Mouse (Mus musculus) common myeloid progenitor, adult 5-6 weeks (primary cell): ENCODE measurements around the gene Gm10912. TPM values are rescaled to one million over a fixed set of nuclear protein-coding genes. Genes with fewer than 3 reads are reported as not detected.
A peak's percentile ranks its signal among the peaks of the same experiment; 100 is the strongest.
"Not testable (repeated sequence)": the region's sequence is repeated elsewhere in the genome, so short reads cannot be mapped to it uniquely, and the experiment has no call there.

Experiments used
- ATAC-seq: replicated peaks from 2 replicates; pipeline ENCODE4 v1.8.0; 2016; ENCODE audit warnings: low read depth, mild to moderate bottlenecking, moderate TSS enrichment, inconsistent platforms; ENCODE audit not compliant: poor library complexity, severe bottlenecking
- total RNA-seq: library from RNA; stranded (forward); fragments of 200-1000, 187-1606 nt; gene quantifications from 2 replicates; pipeline ENCODE4 v1.2.3, GENCODE M21; 2017

Gm10912 gene
- total RNA-seq, 1 experiment from 2014 or later = not detected

GRCm38 (mm10) chr2:104062665-104063064, 3.0 kb upstream of the Gm10912 start:
- ATAC-seq = no peak

- ATAC-seq = no peak
These were observed 1.5 kb upstream of the Gm10912 start for GRCm38 (mm10) chr2:104064152-104064551.

DNA sequence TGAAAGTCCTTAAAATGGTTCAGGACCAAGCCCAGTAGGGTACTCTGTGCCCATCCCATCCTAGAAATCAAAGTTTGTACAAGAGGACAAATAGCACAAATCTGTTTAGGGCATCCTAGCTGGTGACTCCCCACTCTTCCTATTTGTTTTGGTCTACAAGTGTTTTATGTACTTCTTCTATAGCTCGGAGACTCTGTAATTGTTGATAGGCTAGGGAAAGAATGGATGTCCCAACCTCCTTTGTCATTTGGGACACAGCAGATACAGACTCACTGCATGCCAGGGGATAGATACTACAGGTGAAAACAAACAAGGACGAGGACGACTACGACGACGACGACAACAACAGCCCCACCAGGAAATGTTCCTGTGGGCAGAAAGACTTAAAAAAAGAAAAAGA, 2.8 kb downstream of the Gm10912 start, which contains the start of gene Gm10799:
TSS of gene Gm10799 (minus strand) at position 101 of the 400 bp plus-strand sequence.
- not testable (repeated sequence) for ATAC-seq

DNA sequence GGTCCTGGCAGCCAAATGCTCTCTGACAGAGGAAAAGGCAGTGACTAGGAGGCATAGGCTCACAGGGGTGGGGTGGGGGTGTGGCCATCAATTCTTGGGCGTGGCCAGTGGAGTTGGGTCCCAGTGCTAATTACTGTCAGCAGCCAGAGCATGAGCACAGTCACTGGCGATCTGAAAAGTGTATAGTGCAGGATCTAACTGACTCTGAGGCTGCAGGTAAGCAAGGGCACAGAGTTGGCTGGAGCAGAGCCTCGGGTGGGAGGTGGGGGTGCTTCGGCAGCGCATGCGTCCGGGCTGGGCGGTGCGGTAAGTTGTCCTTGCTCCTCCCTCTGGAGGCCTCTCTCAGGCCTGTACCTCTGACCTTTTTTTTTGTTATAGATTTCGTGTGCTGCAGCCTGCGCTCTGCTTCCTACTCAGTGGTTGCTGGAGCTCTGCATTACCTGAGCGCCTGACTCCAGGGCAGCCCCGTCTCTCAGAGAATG, 4.1 kb downstream of the Gm10912 start, which contains the start of gene Cd59b:
TSS of gene Cd59b (plus strand) at position 146 of the 482 bp plus-strand sequence.
- ATAC-seq = peak; percentile 96

DNA sequence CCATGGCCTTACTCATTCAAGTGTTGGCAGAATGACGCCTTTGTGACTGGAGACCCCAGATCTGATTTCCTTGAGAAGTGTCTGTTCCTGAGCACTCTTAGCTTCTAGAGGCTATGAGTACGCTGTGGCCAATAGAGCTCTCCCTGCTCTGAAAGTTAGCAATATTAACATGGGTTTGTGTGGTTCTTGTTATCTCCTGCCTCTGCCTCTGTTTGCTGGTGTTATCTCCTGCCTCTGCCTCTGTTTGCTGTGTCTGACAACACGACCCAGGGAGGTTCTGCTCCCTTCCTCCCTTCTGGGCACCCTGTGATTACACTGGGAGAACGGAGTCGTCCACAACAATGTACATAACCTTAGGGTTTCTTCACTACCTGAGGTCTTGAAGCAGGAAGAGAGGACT, 12.7 kb downstream of the Gm10912 start:
- peak; percentile 98 for ATAC-seq

- ATAC-seq = not testable (repeated sequence)
These were observed 15.9 kb downstream of the Gm10912 start for GRCm38 (mm10) chr2:104081436-104082050.

- no peak for ATAC-seq
These were observed 16.8 kb downstream of the Gm10912 start for GRCm38 (mm10) chr2:104082474-104082873.

- ATAC-seq = not testable (repeated sequence)
These were observed 18.4 kb downstream of the Gm10912 start for GRCm38 (mm10) chr2:104084027-104084426.

DNA sequence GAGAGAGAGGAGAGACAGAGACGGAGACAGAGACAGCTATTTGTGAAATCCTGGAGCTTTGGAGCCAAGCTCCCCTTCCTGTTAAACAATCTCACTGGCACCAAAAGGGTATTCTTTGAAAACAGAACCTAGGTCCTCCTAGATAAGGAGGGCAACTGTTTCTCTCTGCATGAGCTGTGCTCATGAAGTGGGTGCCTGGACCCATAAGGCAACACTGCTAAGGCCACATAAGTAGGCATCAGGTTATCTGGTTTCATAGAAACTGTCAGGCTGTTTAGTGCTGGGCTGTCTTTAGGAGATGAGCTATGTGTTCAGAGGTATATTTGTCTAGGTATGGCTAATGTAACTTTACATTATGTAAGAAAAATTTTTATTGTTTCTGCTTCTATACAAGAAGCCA, 21.9 kb downstream of the Gm10912 start:
- peak; percentile 66 for ATAC-seq

- no peak for ATAC-seq
These were observed 27.7 kb downstream of the Gm10912 start for GRCm38 (mm10) chr2:104093305-104093704.

DNA sequence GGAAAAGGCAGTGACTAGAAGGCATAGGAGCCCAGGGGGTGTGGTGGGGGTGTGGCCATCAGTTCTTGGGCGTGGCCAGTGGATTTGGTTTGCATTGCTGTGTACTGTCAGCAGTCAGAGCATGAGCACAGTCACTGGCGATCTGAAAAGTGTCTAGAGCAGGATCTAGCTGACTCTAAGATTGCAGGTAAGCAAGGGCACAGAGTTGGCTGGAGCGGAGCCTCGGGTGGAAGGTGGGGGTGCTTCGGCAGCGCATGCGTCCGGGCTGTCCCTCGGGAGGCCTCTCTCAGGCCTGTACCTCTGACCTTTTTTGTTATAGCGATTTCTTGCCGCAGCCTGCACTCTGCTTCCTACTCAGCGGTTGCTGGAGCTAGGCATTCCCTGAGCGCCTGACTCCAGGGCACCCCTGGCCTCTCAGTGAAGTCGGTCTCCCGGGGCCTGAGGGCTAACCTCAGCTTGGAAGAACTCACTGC, 30.2 kb downstream of the Gm10912 start, which contains the start of gene Cd59a:
TSS of gene Cd59a (plus strand) at position 61 of the 473 bp plus-strand sequence.
- peak; percentile 81 for ATAC-seq

DNA sequence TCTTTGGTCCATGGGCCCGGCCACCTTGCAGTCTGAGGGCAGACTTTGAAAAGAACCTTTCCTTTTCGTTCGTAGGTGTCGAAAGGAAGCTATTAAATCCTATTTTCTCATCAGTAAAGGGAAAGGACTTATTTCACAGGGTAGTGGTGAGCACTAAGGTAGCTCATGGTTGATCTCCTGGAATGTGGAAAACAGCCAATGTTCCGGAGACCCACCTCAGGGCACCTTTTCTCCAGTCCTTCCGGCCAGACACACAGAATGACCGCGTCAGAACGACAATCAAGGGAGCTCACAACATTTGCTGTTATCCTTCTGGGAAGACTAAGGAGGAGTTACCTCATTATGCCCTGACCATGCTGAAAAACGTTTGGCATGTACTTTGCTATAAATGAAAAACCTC, 30.6 kb downstream of the Gm10912 start:
- ATAC-seq = no peak

DNA sequence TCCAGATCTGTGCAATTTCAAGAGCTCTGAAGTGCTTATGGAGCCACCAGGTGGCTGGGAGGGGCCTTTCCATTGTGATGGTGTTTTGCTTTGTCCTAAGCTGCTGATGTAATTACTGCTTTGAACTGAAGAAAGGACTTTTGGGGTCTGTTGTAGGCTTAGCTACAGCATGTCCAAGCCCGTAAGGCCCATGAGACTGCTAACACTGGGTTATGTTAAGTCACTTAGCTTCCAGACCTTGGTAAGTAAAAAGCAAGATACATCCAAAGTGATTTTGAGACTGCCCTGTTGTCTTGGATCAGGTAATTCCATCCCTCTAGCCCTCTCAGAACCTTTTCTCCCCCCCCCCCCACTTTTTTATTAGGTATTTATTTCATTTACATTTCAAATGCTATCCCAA, 31.2 kb downstream of the Gm10912 start:
- ATAC-seq = not testable (repeated sequence)

DNA sequence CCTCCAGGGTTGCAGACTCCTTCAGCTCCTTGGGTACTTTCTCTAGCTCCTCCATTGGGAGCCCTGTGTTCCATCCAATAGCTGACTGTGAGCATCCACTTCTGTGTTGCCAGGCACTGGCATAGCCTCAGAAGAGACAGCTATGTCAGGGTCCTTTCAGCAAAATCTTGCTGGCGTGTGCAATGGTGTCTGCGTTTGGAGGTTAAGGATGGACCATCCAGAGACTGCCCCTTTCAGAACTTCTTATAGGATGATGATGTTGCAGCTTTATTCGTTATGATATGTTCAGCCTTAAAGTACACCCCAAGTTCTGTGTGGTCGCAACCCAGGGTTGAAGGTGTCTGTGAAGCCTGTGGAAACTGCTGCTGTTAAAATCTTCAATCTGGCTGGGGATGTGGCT, 31.8 kb downstream of the Gm10912 start:
- not testable (repeated sequence) for ATAC-seq

DNA sequence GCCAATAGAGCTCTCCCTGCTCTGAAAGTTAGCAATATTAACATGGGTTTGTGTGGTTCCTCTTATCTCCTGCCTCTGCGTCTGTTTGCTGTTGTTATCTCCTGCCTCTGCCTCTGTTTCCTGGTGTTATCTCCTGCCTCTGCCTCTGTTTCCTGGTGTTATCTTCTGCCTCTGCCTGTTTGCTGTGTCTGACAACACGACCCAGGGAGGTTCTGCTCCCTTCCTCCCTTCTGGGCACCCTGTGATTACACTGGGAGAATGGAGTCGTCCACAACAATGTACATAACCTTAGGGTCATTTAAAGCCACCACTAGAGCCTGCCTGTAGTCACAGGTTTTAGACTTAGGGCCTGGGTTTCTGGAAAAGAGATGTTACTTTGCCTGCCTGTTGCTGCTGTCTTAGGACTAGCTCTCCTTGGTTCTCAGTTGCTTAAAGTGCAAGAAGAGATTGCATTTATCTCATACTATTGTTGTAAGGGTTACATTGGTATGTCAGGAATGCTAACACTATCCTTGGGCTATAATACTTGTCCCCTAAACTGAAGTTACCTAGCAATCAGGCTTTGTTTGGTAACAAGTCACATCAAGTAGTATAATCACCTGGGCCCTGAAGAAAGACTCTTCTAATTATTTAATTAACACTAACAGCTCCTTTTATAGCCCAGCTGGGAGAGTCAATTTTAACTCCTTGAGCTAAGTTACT, 33.1 kb downstream of the Gm10912 start:
- ATAC-seq = peak; percentile 82

GRCm38 (mm10) chr2:104099231-104099585, 33.6 kb downstream of the Gm10912 start:
- ATAC-seq = no peak

DNA sequence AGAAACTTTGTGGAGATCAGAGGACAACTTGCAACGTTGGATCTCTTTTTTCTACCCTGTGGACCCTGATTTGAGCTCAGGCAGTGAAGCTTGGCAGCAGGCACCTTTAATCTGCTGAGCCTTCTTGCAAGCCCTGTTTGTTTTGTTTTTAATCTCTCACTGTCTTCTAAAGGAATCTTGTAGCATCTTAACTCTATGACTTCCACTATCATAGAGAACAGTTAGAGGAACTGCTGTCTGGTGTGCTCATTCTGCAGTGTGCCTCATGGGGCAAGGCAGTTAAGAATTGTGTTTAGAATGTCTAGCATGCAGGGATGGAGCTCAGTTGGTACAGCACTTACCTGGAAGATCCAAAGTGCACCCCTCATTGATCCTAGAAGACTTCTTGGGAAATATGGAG, 34.3 kb downstream of the Gm10912 start:
- no peak for ATAC-seq

GRCm38 (mm10) chr2:104104800-104105199, 39.2 kb downstream of the Gm10912 start:
- no peak for ATAC-seq

GRCm38 (mm10) chr2:104109021-104109420, 43.4 kb downstream of the Gm10912 start:
- ATAC-seq = not testable (repeated sequence)

DNA sequence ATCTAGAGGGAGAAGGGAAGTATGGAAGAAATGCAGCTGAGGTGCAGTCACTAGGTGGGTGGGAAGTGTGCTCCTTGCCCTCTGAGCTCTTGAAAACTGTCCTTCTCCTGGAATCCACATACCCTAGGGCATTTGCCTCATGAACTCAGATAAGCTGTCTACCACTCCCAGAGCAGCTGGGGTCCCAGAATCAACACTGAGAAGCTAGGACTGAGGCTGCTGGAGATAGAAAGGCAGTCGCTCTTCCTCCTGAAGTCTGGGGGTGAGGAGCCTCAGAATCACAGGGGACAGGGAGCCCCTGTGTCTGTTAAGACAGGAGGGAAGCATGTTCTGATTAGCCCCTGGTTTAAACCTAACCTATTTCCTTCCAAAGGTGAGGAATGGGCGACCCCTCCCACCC, 43.9 kb downstream of the Gm10912 start:
- ATAC-seq = no peak

DNA sequence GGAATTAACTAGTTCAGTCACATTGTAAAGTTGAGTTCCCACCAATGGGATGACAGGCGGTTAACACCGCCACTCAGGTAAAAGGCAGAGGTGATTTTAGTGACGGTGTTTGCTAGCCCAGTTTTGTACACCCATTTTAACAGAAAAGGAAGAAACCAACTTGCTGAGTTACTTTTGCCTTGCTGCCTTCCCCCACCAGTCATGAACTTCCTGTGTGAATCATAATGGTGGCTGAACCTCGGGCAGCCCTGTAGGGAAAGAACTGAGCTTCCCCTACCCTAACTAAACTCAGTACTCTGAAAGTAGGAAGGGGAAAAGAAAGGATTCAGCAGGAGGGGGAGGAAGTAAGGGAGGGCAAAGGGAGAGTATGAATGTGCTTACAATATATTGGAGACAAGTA, 44.4 kb downstream of the Gm10912 start:
- no peak for ATAC-seq
